Mouse (Mus musculus) E14TG2a.4 (cell line): ENCODE data around the gene Lag3.

Experiments used
- CTCF ChIP-seq: conservative IDR thresholded peaks from 2 replicates; pipeline ENCODE4 v1.5.1; 2014; ENCODE audit warnings: low read length
- NANOG ChIP-seq: IDR thresholded peaks from 2 replicates; pipeline ENCODE4 v1.6.1; 2014; ENCODE audit warnings: borderline replicate concordance, low read length, mixed read lengths
- POU5F1 ChIP-seq: IDR thresholded peaks from 2 replicates; pipeline ENCODE4 v1.6.1; 2014; ENCODE audit warnings: low read length, borderline replicate concordance

- TF ChIP-seq CTCF, result no peak
- TF ChIP-seq POU5F1, result no peak
- no peak for TF ChIP-seq NANOG
Measured at GRCm38 (mm10) chr6:124911533-124912218, at the start of gene Lag3.
